11 mouse cellular contexts compared by ENCODE assay signal in the genomic region with DNA sequence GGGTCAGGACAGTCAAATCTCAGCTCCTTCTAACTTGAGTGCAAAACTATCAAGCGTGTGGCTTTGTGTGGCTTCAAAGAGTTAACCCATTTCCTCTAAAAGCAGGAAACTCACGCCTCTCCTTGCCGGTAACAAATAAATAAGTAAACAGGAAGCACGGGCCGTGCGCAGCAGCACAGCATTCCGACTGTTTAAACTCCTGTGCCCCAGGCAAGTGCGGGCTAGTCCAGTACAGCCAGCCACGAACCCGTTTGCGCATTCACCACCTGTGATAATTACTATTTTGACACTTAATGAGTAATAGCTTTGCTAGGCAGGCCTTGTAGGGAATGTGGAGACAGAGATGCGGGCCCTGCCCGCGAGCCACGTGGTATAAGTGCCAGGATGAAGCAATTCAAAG.
DNase-seq lines count a peak whose midpoint lies in the region; ATAC-seq and TF ChIP-seq lines count a peak whose summit lies in the region.
"Had no signal": no experiment of that assay in that cellular context is flagged by ENCODE, and none has a peak within 500 bp of the region (broad histone marks: within the 10 kb centered on the region; RNA-seq: fewer than 3 reads in every experiment).

No protein-coding gene starts in this region.

- no peak for TF ChIP-seq POLR2A in thymus, adult 2 months (IDR thresholded peaks at IDR 0.05; ENCODE audit: control insufficient read depth, extremely low read depth, insufficient read depth, low read length, poor library complexity)

- intact Hi-C loops in heart, postnatal 36 days (cut with DNase I): no loop called here

- H3K9me3 ChIP-seq in heart, postnatal 0 days (replicated peaks; ENCODE audit: control insufficient read depth, low read length): no peaks in the 10 kb centered on the region
- H3K9me3 ChIP-seq in stomach, embryonic 15.5 days: no peaks in the 10 kb centered on the region
- H3K9me3 ChIP-seq: limb, embryonic 12.5 days; midbrain, embryonic 12.5 days had no signal

- H3K9ac ChIP-seq in heart, postnatal 0 days (replicated peaks; ENCODE audit: low read depth, low read length): no peak overlapping the region
- H3K9ac ChIP-seq in stomach, embryonic 15.5 days: no peak overlapping the region
- H3K9ac ChIP-seq: limb, embryonic 12.5 days; midbrain, embryonic 12.5 days had no signal

- no peak for ATAC-seq in heart, postnatal 0 days (ENCODE audit: insufficient read depth, low read depth)
- no peak; the same call in 1 of the 2 replicates for ATAC-seq in stomach, embryonic 15.5 days (ENCODE audit: insufficient read depth, low FRiP score, low read depth)
- ATAC-seq in erythroblast, adult 5-6 weeks (replicated peaks; ENCODE audit: low FRiP score, poor library complexity, severe bottlenecking): no peak

- TF ChIP-seq CTCF in heart, postnatal 0 days (IDR thresholded peaks at IDR 0.05; ENCODE audit: low read depth): no peak
- no peak for TF ChIP-seq CTCF in thymus, adult 2 months (IDR thresholded peaks at IDR 0.05; ENCODE audit: borderline replicate concordance, control insufficient read depth, extremely low read depth, insufficient read depth, low read length, poor library complexity)

- no peak overlapping the region for H3K27ac ChIP-seq in heart, postnatal 0 days (ENCODE audit: low read depth)
- no peak overlapping the region for H3K27ac ChIP-seq in thymus, adult 2 months (ENCODE audit: control insufficient read depth, insufficient read depth, low read length)
- 0 out of 2 replicates have a peak overlapping the region, but pooled peaks have one; percentile 8 for H3K27ac ChIP-seq in stomach, embryonic 15.5 days
- H3K27ac ChIP-seq: limb, embryonic 12.5 days; midbrain, embryonic 12.5 days had no signal

- H3K4me3 ChIP-seq in heart, postnatal 0 days (ENCODE audit: low read depth, low read length): no peak overlapping the region
- no peak overlapping the region for H3K4me3 ChIP-seq in thymus, adult 2 months (ENCODE audit: control insufficient read depth, insufficient read depth, low read length)
- no peak overlapping the region for H3K4me3 ChIP-seq in stomach, embryonic 15.5 days (replicated peaks)
- H3K4me3 ChIP-seq: limb, embryonic 12.5 days; midbrain, embryonic 12.5 days had no signal

- peak overlapping the region; percentile 3; the same call in 1 of the 2 replicates for H3K4me2 ChIP-seq in heart, postnatal 0 days (ENCODE audit: low read depth, low read length)
- no peak overlapping the region for H3K4me2 ChIP-seq in stomach, embryonic 15.5 days
- H3K4me2 ChIP-seq: limb, embryonic 12.5 days; midbrain, embryonic 12.5 days had no signal

- H3K4me1 ChIP-seq in heart, postnatal 0 days (ENCODE audit: control insufficient read depth, insufficient read depth): no peaks in the 10 kb centered on the region
- peaks cover 21% of the 10 kb centered on the region for H3K4me1 ChIP-seq in thymus, adult 2 months (replicated peaks; ENCODE audit: control insufficient read depth, insufficient read depth, low read length)
- peaks cover 29% of the 10 kb centered on the region for H3K4me1 ChIP-seq in stomach, embryonic 15.5 days

- WGBS in heart, postnatal 0 days: 78% methylated on average over 15 of the region's 15 CpGs
- WGBS in thymus, adult 2 months: 68% methylated on average over 15 of the region's 15 CpGs
- 46% methylated on average over 15 of the region's 15 CpGs for WGBS in stomach, embryonic 15.5 days

- no peak for TF ChIP-seq EP300 in heart, postnatal 0 days (IDR thresholded peaks at IDR 0.05; ENCODE audit: low read depth)

- H3K27me3 ChIP-seq in heart, postnatal 0 days (ENCODE audit: control insufficient read depth, insufficient read depth, low read length): no peaks in the 10 kb centered on the region
- H3K27me3 ChIP-seq in thymus, adult 2 months (ENCODE audit: control insufficient read depth, insufficient read depth, low read length): no peaks in the 10 kb centered on the region
- H3K27me3 ChIP-seq in stomach, embryonic 15.5 days (replicated peaks): no peaks in the 10 kb centered on the region
- H3K27me3 ChIP-seq: limb, embryonic 12.5 days; midbrain, embryonic 12.5 days had no signal

- no peak for DNase-seq in heart, postnatal 0 days (ENCODE audit: low spot score)
- DNase-seq in heart, postnatal 36 days: no peak
- peak; percentile 21 for DNase-seq in thymus, postnatal 14 days
- DNase-seq in thymus, adult 2 months: no peak
- peak; percentile 20 to 27 for DNase-seq in kidney, adult 8-10 months
- no peak for DNase-seq in cerebellum, postnatal 14 days
- DNase-seq: right cerebral cortex, postnatal 25 days had no signal

- no peaks in the 10 kb centered on the region for H3K36me3 ChIP-seq in heart, postnatal 0 days (replicated peaks; ENCODE audit: control insufficient read depth, insufficient read depth, low read length)
- H3K36me3 ChIP-seq in thymus, adult 2 months (ENCODE audit: control insufficient read depth, insufficient read depth, low read length): no peaks in the 10 kb centered on the region
- H3K36me3 ChIP-seq in stomach, embryonic 15.5 days: no peaks in the 10 kb centered on the region
- H3K36me3 ChIP-seq: midbrain, embryonic 12.5 days had no signal

Comparison
In these comparisons a context has a peak if more than half of its experiments do, and no peak if none do; other contexts are left out.
1. DNase-seq: peak in thymus, postnatal 14 days (single experiment) and kidney, adult 8-10 months (2 of 2); none in heart, postnatal 0 days (single experiment), heart, postnatal 36 days (0 of 2), thymus, adult 2 months (single experiment) and cerebellum, postnatal 14 days (0 of 2).